Mouse (Mus musculus) kidney, postnatal 4 days (tissue): ENCODE measurements around the gene Ralgps2.
A peak's percentile ranks its signal among the peaks of the same experiment; 100 is the strongest.

Source experiments
- DNase-seq, 2 experiments: peaks; one replicate each; pipeline ENCODE4 v3.0.0; 2021; ENCODE audit warnings: mixed read lengths in 2 of 2

Ralgps2 gene

DNA sequence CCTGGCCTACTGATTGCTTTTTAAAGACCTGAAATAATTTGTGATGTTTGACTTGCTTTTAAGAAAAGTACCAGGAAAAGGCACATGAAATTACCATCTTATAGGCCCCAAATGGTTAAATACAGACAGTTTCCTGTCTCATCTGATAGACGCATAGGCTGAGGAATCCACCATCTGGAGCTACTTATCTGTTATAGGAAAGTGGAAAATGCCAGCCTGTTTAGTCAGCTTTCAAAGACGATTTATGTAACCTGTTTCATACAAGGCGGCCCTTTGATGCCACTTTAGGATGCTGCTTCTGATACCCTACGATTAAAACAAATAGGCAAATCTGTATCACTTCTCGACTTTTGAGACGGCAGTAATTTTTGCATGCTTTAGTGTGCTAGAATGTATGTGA lies 138.2 kb downstream of the Ralgps2 start:
- no peak for DNase-seq

DNA sequence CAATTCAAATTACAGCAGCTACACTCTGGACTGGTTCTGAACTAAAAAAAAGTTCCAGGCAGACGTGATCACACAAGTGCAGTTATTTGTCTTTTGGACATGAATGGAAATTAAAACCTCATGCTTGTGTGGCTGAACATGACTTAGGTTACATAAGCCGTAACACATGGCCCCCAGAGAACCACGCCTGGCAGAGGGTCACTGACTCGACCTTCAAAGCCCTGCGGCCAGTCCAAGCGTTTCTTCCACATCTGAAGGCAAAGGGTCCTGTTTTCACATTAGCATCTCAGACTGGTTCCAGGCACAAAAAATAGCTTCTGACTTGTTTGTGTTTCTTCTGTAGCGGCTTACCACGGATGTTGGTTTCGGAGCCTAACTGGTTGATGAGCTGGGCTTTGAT lies 143.2 kb downstream of the Ralgps2 start:
- DNase-seq, result peak in 1 of 2 experiments; percentile 49

DNA sequence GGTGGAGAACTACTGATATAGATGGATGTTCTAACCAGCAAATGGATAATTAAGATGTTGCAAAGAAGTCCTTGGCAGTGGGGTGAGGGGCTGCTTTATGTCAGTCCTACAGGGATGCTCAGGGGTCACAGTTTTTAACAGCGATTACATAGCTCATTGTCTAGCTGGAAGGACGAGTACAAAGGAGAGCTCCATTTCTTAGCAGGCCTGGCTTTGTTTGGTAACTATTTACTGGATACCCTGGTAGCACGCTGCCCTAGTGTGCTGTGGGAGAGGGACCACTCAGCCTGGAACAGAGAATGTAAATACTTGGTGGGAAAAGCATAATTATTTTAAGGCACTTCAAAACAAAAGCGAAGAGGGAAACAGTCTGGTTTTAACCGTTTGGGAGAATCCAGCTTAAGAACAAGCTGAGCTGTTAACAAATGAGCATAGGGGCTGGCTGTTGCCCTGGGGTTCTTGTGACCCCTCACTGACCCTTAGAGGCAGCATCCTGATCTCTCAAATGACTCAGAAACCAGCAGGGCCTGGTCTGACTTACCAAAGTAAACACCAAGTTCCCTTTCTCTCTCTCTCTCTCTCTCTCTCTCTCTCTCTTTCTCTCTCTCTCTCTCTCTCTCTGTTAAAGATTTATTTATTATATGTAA lies 149.5 kb downstream of the Ralgps2 start:
- DNase-seq, result no peak

DNA sequence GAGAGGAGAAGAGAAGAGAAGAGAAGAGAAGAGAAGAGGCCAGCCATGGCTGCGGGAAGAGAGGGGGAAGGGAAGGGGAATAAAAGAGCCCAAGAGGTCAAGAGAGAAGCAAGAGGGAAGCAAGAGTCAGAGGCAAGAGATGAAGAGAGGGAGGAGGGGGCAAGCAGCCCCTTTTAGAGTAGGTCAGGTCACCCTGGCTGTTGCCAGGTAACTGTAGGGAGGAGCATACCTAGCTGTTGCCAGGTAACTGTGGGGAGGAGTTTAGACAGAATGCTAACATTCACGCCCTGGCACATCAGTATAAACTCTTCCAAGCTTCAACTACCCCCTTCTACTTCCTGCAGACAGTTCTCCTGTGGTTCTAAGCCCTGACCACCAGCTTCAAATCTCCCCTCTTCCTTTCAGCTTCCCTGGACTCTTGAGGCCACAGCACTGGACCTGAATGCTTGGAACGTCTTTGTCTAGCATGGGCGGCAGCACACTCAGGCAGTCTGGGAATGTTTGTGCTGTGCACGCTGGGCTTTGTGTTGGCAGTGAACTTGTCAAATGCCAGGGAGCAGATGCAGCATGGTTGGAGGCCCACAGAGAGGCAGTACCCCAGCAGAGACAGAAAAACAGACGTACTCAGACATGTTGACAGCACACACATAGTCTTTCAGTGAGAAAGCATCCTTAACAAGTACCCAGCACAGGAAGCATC lies 152.1 kb downstream of the Ralgps2 start:
- DNase-seq, result no peak

DNA sequence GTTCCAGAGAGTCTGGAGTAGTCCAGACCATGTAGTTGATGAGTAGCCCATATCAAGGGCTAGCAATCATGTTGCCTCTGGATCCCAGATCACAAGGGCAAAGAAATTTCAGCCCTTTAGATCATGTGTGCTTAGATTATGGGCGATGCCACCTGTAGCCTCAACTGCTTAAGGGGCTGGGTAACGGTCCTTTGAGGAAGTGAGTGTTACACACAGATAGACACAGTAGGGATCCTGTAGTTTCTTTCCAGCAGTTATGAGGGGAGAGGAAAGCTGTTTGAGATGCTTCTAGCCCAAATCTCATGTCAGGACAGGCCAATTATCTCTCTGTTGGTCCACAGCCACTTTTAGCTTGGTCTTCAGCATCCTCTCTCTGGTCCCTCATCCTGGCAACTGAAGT lies 153.4 kb downstream of the Ralgps2 start:
- no peak for DNase-seq

DNA sequence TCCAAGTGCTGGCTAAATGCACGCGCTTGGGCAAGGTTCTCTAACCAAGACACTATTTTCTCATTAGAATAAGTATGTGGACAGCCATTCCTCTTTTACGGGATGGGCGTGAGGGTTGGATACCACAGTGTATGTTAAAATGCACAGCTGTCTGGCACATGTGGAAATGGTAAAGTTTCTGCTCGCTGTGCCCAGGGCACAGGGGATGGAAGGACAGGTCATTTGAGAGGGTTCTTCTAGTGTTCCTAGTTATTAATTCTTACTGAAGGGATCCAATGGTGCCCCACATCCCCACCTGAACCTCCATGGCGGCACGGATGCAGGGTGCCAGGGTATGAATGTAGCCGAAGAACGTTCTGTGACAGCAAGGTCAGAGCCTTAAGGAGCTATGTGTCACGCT lies 154.5 kb downstream of the Ralgps2 start:
- DNase-seq, result no peak

DNA sequence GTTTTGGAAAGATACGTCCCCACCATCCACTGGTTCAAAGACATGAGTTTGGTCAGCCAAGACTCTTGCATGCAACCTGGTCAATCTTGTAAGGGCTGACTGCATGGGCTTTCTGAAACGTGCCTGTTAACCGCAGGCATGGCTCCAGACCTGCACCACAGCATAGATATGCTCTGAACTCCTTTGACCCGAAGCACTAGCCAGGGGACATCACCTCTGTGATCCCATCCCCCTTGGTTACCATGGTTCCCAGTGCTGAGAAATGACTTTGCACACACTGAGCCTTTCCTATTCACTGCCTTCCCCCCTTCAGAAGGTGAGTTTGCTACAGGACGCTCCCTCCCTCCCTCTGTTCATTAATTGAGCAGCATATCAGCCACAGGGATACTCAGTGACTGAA lies 155.3 kb downstream of the Ralgps2 start:
- DNase-seq, result no peak

DNA sequence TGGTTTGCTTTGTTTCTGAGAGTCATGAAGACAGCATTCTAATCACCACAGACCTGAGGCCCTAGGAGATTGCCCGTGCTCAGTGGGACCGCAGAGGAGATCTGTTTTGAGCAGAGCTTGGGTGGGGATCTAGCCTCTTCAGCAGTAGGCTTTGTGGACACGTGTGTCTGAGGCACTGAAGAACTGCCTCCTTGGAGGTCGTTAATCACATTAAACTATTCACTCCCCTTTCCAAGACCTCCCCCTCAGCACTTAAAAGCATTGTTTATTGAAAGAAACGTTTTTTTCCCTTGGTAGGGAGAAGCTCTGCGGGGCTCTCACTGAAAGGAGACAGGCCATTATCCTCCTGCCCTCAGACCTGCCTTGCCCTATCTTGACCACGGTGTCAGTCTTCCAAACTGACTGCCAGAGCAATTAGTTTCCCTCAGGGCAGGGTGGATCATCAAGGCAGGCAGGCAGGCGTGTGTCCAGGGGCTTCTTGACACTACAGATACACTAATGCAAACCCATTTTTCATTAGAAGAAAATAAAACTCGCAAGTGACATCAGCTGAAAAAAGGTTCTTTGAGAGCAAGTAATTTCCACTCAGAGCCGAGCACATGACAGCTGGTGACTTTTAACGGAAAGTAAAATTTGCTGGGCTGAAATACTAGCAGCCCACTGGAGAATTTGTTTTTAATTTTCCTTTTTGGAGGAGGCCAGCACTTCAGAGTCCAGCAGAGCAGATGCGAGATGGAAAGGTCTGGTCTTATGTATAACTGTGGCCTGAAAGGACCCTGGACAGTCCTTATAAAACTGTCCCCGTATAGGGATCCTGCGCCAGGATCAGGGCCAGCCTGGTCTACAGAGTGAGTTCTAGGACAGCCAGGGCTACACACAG lies 157.2 kb downstream of the Ralgps2 start:
- DNase-seq, result peak; percentile 39 to 57

DNA sequence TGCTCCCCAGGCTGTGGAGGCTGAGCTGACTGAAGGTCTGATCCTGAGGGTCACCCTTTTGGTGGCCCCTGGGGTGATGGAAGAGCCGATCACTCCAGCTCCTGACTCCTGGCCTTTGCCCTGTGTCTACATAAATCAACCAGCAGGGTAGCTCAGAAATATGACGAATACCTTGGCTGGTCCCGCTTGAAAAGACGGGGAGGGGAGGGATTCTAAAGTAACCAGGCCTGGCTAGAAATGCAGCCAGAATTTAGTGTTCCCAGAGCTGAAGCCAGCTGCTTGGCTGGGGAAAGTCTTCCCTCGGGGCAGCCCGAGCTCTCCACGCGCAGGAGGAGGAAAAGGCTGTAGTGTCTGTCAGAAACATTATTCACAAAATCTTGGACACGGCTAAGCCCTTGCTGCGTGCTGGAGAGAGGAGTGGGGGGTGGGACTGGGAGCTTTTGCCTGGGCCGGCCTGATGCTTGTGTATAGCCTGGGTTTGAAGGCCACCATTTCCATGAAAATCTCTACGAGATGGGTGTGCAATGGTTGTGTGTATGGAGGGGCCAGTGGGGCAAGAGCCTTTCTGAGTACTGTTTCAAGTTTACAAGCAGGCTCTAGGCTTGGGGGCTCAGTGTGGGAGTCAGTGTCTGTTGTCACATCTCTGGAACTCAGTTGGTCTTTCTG lies 158.2 kb downstream of the Ralgps2 start:
- peak; percentile 70 to 80 for DNase-seq

DNA sequence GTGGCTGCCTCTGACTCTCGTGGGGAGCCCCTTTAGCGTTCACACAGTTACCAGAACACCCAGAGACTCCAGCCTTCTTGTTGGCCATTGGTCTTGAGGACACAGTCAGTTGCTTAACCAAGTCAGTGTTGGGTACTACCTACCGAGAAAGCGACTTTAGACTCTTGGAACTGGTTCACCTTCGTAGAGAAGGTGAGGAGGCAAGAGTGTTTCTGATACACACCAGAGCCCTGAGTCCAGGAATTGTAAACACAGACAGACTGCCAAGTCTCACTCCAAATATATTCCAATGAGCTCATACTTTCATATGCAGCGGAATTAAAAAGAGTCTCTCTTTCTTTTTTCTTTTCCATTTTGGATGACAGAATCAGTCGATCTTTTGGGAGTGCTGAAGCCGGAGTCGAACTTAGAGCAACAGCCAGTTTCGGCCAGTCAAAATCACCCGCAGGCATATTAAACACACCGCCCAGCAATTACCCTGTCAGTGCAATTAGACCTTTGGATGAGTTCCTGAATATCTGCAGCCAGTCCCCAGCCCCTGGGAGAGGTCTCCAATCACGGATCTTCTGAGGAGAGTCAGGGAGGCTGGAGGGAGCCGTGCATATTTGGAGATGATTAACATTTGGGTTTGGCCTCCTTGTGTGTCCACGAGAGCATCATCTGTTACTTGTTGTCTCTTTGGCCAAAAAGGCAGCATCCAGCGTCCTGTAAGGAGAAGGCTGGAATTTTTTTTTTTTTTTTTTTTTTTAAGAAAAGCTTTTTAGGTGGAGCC lies 159.0 kb downstream of the Ralgps2 start:
- DNase-seq, result peak; percentile 29 to 31

DNA sequence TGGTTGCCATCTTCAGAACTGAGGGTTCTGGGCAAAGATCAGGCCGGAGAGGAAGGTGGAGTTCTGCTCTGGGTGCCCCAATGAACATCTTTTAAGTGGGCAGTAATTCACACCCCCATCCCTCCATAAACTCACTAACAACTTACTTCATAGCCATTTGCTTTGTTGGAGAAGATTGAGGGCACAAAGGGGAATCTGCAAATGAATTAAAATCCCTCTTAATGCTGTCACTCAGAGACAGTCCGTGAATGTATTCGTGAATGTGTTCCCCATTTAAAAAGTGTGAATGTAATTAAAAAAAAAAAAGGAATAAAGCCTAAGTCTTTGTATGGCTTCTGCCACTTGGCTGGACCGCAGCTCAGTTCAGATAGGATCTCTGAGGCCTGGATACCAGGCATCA lies 159.8 kb downstream of the Ralgps2 start:
- no peak for DNase-seq

DNA sequence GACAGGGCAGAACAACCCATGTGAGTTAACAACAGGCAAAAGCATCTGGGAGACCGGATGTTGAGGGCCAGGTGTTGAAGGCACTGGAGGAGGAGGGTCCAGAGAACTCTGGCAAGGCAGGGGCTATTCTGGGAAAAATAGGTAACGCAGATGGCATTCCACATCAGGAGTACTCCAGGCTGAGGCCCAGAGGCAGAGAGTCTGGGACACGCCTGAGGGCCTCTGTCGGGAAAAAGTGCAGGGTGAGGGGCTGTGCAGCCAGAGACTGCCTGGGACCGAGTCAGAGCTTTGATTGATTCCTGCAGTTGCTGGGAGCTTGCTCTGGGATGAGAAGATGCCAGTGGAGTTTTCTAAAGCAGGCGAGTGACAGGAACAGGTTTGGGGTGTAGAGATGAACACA lies 160.4 kb downstream of the Ralgps2 start:
- peak in 1 of 2 experiments; percentile 41 for DNase-seq

DNA sequence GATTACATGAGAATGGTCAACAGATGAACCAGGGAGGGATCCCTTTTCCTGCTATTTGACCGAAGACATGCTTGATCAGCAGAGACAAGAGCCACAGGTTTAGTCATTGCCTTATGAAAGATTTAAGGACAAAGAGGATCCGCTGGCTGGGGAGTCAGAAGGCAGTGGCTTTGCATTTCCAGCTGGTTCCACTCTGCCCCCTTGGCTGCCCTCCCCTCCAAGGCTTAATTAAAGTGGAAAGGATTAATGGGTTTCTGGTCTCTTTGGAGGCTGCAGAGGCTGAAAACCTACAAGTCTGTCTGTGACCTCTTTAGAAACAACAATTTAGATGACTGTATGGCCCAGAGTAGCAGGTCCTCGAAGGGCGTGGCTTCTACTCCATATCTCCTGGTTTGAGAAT lies 161.5 kb downstream of the Ralgps2 start:
- peak; percentile 73 to 81 for DNase-seq

DNA sequence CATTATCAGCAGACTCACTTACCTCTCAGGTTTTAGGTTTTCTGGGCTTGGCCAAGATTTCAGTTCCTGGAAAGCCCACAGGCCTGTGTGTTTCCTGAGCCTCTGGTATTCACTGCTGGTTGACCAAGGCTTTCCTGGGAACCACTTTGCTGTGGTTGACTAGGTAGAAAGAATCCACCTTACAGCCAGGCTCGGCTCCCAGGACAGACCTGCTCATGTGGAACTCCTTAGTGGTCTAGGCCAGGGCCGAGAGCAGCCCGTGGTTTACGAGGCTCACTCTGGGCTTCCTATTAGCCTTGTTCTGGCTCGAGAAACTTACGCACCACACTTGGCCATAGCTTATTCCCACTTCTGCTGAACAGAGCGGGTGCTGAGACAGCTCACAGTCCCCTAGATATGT lies 163.4 kb downstream of the Ralgps2 start:
- peak; percentile 37 to 62 for DNase-seq

DNA sequence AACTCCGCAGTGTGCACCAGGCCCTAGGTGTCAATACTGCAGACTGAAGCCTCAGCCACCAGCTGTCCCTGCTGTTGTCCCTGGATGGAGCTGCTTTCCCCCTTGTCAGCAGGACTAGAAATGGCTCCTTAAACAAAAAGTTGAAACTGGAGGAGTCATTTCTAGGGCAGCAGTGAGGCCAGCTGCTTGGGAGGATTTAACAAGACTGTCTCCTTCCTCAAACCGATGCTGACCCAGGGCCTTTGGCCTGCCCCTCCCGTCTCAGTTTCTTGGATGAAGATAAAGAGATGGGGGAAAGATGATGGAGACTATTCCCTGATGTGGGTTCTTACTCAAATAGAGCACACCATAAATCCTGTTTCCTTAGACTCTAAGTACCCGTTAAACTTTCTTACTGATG lies 164.2 kb downstream of the Ralgps2 start:
- peak; percentile 42 to 63 for DNase-seq

DNA sequence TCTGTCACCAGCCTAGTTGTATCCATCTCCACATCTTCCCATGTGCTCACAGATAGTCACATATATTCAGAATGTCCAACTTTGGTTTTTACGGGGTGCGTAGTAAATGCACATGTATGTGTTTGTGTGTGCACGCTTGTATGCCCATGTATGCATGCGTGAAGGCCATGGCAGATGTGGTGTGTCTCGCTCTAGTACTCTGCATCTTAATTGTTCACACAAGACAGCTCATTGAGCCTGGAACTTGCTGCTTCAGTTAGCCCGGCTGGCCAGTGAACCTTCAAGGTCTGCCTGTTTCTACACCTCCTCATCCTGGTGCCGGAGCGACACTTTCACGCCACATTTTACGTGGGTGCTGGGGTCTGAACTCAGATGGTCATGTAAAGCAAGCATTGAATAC lies 168.6 kb downstream of the Ralgps2 start:
- DNase-seq, result no peak

DNA sequence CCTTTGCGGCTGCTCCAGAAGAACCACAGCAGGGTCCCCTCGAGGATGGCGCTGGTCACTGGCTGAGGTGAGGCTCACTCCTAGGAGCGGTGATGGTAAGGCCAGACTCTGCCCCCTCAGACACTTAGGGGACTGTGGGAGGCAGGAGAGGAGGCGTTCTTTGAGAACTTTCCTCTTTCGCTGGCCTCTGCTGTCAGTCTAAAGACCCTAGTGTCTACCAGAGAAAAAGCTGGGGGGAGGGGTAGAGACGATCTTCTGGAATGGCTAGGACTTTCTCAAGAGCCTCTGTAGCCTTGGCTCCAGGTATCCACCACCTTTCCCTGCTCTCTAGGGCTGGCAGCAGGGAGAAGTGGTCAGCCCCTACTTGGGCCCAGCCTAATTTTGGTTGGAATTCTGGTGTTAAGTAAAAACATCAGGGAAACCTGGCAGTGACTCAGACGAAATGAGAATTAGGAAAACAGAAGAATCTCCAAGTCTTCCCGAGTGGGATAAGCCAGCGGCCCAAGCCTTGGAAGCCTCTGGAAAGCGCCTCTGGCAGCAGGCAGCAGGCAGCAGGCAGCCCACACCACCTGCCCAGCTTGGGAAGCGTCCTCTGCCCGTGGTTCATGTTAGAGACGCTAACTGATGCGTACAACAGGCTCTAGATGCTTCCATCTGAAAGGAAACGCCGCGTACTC lies 169.7 kb downstream of the Ralgps2 start:
- no peak for DNase-seq

DNA sequence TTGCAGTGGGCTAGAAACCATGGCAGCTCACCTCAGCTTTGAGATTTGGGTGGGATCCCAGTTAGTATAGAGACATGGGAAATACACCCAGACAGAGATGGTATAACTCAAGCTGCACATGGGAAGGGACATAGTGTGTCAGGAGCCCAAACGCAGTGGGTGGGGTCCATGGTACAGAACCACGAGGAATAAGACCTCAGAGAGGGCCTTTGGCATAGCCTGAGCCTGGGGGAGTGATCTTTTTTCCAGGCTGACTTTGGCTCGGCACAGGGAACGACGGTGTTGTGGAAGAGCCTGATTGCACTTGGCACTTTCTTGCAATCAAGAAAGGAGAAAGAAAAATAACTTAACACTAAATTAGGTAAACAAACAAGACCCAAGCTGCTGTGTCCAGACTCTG lies 170.3 kb downstream of the Ralgps2 start:
- no peak for DNase-seq

DNA sequence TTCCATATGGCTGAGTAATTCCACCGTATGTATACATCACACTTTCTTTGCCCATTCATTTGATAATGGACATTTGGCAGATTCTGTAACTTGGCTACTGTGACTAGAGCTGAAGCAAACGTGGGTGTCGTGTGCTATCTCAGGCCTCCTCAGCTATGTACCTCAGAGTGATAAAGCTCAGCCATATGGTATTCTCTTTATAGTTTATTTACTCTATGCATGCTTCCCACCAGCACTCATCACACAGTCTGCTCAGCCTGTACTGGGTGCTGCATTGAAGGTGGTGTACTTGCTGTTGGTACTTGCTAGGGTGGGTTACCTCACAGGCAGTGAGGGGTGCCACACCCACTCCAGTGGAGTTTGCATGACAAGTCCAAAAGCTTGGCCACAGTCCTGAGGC lies 174.1 kb downstream of the Ralgps2 start:
- no peak for DNase-seq

DNA sequence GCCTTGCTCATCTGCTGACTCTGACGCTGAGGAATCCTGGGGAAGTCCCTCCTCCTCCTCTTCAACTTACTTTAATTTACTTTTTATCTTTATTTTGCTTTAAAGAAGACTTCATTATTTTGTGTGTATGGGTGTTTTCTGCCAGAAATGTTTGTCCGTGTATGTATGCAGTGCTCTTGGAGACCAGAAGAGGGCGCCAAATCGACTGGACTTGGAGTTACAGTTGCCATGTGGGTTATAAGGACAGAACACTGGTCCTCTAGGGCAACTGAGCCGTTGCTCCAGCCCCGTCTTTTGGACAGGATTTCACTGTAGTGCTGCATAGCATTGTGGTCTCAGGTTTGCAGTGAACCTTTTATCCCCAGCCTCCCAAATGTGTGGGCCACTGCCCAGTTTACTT lies 174.8 kb downstream of the Ralgps2 start:
- no peak for DNase-seq

DNA sequence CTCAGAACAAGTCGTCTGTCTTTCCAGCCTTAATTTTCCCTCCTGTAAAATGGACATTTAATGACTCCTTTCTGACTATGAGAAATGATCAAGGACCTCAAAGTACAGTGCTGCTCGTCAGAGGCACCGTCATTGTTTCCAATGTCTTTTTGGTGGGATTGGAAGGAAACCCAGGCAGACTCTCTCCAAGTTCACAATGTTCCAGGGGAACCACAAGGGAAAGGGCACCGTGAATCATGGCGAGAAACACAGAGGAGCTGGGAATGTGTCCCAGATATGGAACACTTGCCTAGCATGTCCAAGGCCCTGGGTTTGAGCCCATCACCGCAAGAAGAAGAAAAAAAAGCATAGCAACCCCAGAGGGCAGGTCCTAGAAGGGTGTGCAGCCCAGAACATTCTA lies 176.1 kb downstream of the Ralgps2 start:
- DNase-seq, result no peak

DNA sequence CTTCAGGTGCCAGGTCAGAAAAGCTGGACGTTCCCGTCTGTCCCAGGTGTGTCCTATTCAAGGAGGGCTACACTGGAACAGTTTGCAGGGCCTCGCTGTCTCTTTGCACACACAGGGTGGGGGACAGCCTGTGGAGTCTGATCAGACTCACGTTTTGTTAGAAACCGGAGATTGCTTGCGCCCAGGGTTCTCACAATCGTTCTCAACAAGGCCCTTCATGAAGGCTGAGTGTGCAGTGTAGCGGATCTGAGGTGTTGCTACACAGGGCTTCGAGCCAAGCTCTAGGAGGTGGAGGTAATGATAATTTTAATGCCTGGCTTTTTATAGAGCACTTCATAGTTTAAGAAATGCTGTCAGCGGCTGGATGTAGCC lies 178.0 kb downstream of the Ralgps2 start:
- peak in 1 of 2 experiments; percentile 48 for DNase-seq
